Mouse (Mus musculus): ENCODE results near the gene Eif2b2. TPM values are rescaled to one million over a fixed set of nuclear protein-coding genes. Genes with fewer than 3 reads are reported as not detected.

Gene Eif2b2
- total RNA-seq (2021), result 10 to 100 TPM; 63.4 to 67.2 TPM
- long read RNA-seq, experiment 1, transcript Eif2b2-201 (8 exons, 1,605 nt), result major isoform, 51 of 58 reads
- long read RNA-seq, experiment 1, partial matches to known transcripts, result 2 of 58 reads
- long read RNA-seq, experiment 1, other reads (novel, unspliced or antisense), result 2 of 58 reads
- long read RNA-seq, experiment 2, transcript Eif2b2-201 (8 exons, 1,605 nt), result major isoform, 36 of 45 reads
- long read RNA-seq, experiment 2, partial matches to known transcripts, result 3 of 45 reads
- long read RNA-seq, experiment 2, other reads (novel, unspliced or antisense), result 5 of 45 reads

DNA sequence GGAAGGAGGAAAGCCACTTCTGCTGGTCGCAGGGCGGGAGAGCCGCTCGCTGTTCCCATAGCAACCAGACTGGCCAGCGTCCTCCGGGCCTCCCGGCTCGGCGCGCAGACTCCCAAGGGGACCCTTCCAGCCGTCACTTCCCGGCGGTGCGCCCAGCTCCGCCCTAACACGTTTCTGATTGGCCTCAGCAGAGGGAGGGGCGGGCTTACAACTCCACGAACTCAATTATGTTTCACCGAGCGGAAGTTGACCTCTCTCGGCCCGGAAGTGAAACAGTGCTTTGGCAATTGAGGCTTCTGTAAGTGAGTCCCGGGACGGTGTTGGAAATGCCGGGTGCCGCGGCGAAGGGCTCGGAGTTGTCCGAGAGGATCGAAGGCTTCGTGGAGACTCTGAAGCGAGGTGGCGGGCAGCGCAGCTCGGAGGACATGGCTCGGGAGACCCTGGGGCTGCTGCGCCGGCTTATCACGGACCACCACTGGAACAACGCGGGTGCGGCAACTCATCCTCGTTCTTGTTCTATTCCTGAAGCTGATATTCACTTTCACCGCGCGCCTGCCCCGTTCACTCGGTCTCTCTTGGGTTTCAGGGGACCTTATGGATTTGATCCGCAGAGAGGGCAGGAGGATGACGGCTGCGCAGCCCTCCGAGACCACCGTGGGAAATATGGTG is at the start of gene Eif2b2:
Eif2b2 (plus strand) TSS at position 246 of the 669 bp plus-strand sequence.
- peak; percentile 98 to 99 for DNase-seq (ENCODE audit: low spot score in 2 of 2)

DNA sequence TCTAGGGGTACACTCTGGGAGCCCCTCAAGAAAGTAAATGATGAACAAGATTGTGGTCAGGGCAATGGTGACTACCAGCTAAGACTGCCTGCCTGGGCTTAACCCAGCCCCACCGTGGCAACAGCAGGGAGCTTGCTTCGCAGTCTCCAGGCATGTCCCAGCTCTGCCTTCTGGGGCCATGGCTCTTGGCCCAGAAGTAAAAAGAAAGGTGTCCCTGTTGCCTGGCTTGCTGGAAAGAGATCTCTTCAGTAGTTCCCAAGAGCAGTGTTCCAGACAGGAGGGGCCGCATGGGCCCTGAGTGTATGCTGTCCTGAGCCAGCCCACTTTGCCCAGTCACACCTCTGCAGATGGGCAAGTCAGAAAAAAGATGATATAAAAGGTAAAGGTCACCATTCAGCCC is 49.4 kb upstream of the Eif2b2 start:
- no peak for DNase-seq (ENCODE audit: low spot score in 2 of 2)

DNA sequence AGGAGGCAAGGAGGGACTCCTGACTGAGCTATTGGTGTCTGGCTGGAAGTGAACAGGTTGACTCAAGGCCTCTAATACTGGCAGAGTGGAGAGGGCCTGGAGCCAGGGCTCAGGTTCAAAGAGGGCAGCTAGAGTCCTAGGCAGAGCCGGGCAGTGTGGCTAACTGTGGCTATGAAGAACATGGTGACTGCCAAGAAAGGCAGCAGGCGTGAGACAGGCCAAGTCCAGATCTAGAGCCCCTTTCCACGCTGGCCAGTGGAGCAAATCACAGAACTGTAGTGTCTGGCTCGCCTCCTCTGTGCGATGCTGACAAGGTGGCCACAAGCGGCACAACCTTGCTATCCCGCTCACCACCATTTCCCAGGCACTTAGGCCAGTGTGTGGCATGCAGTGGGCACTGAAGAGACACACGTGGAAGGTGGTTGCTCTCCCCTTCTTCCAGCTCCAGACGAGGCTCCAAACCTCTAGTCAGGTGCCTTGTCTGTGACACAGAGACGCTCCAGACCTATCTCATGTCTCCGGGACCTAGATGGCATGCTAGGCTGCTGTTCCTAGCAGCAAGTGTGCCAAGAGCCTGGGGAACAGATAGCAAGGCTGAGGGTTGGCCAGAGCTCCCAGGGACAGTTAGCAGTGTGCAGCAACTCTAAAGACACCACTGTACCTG is 48.9 kb upstream of the Eif2b2 start:
- no peak for DNase-seq (ENCODE audit: low spot score in 2 of 2)

DNA sequence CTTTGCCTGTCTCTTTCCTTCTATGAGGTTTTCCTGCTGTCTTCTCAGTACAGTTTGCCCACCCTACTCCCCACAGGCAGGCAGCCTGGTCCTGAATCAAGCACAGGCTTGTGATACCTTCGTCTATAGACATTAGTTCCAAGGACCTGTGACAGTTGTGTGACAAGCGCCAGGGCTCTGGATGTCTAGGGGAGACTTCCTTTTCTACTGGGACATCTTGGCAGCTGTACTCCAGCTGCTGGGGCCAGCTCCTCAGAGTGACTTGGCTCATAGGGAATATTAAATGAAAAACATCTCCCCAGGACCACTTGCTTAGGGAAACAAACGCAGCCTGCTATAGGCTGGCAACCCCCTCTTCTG is 48.4 kb upstream of the Eif2b2 start:
- DNase-seq (ENCODE audit: low spot score in 2 of 2), result no peak

DNA sequence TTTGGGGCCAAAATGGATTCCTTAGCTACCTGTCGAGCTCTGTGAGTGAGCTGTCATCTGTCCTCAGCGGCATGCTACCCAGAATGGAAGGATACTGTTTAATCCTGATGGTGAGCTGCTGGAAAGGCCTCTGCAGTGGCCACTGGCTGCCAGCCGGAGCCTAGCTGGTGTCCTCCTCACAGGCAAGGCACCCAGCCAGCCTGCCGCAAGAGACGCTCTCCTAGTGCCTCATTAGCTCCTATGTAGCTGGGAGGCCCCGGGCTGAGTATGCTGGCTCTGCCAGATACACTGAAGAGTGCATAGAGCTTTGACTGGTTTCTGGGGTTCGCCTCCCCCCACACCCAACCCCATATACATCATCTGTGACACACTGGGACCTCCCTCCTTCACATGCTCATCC is 45.3 kb upstream of the Eif2b2 start:
- no peak for DNase-seq (ENCODE audit: low spot score in 2 of 2)

DNA sequence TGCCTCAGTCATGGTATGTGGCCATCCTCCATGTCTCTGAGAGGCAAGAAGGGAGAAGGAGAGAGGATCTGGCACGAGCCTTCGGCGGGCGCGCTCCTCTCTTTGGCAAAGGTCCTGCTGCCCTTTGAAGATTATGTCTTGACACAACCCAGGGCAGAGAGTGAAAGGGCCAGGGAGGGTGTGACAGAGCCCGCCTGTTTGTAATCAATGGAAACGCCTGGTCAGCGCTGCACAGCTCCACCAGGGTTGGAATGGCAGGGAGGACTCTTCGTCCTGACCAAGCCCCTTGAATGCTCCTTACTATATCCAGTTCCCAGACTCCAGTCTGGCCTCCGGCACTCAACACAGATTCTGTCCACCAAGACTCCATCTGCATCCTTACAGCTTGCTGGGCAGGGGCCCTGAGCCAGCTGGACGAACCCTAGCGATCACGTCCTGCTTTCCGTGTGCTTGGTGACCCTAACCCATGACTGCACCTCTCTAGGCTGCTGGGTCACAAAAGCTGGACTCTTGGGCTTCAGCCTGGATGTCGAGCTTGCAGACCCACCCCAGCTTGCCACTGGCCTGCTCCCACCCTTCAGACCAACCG is 44.1 kb upstream of the Eif2b2 start:
- no peak for DNase-seq (ENCODE audit: low spot score in 2 of 2)

DNA sequence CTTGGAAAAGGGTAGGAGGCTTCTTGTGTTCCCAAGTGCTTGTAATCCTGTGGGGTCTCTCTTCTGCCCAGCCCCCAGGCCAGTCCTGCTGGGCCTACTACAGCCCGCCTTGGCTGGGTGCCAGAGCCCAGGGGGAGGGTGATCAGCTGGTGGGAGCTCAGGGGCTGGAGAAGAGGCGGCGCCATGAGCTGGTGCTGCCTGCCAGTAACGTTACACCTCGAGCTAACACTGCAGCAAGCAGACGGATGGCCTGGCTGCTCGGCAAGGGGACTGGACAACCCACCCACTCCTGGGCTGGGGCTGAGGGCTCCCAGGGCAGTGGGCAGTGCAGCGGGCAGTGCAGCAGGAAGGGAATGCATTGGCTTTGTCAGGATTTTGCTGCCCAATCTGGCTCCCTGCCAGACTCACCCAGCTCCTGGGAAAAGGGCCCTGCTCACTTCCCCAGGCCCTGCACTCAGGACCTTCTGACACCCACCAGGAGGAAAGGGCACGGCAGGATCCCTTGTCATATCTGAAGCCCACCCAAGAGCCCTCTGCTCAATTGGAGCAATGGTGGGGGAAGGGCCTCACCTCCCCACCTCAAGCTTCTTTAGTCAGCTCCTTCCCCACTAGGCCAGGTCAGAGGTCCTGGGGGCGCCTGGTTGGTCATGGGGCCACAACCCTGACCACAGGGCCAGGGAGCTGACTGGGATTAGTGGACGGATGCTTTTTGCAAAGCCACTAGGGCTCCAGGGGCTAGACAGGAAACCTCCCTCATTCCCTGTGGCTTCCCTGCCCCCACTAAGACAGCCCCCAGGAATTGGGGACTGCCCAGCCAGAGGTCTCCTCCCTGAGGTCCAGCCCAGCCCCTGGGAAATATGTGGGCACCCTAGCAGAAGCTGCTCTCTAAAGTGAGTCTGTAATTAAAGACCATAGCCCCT is 43.1 kb upstream of the Eif2b2 start:
- no peak for DNase-seq (ENCODE audit: low spot score in 2 of 2)

DNA sequence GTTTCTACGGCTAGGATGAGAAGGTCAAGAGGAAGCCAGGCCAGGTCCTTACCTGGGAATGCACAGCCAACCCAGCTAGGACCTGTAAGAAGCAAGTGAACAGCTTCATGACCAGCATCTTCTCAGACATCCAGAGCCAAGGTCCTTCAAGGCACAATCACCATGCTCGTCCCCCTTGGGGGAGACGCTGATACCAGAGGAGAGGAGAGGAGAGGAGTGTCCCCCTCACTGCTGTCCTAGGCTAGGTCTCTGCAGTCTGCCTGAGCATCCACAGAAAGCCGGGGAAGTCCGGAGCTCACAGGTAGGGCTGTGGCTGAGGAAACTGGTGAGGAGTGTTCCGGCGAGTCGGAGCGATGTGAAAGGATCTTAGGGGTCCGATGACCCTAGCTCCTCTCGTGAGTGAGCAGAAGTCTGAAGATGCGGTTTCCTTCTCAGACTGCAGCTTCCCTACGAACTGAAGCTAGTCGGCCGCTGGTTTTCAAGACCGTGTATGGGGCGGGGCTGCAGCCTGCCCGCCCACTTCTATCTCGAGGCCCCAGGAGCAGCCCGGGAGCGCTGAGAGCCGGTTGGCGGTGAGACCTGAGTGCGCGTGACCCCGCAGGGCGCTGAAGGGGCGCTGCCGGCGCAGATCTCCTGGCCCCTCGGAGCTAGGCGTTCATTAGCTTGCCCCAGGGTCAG is 42.3 kb upstream of the Eif2b2 start:
- peak in 1 of 2 experiments; percentile 19 for DNase-seq (ENCODE audit: low spot score in 2 of 2)

DNA sequence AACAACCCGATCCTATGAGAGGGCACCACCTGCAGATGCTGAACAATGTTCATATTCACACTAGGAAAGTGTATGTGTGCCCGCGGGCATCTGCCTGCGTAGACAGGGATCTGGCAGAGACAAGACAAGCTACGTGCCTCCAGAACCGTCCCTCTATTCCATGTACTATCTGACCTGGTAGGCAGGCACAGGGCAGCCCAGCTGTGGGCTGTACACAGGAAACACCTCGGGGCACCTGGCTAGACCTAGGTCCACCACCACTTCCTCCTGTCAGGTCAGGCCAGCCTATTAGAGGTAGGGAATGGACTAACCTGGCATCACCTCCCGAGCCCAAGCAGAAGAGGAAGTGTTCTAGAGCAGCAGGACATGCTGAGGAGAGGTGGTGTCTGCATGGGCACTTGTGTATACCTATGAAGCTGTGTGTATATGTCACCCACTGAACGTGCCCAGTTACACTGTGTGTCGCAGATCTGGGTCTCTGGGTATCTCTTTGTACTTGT is 41.5 kb upstream of the Eif2b2 start, which contains the start of gene Pgf:
Pgf (minus strand) TSS at position 51 of the 500 bp plus-strand sequence.
- no peak for DNase-seq (ENCODE audit: low spot score in 2 of 2)

DNA sequence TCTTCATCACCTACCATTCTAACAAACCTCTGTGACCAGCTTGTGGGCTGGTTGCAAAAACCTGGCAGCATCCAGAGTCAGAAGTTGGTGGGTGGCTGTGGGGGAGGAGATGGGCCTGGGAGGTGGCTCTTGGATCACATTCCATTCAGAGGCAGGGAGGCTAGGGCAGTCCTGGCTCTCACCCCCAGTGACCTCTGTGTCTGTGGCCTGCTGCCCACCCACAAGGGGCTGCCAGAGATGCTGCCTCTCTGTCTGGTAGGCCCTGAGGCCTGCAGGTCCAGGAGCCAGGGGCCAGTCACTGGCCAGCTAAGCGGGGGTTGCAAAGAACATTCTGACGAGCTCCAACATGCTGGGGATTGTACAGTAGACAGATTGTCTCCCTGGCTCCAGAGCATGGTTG is 41.0 kb upstream of the Eif2b2 start:
- DNase-seq (ENCODE audit: low spot score in 2 of 2), result no peak

DNA sequence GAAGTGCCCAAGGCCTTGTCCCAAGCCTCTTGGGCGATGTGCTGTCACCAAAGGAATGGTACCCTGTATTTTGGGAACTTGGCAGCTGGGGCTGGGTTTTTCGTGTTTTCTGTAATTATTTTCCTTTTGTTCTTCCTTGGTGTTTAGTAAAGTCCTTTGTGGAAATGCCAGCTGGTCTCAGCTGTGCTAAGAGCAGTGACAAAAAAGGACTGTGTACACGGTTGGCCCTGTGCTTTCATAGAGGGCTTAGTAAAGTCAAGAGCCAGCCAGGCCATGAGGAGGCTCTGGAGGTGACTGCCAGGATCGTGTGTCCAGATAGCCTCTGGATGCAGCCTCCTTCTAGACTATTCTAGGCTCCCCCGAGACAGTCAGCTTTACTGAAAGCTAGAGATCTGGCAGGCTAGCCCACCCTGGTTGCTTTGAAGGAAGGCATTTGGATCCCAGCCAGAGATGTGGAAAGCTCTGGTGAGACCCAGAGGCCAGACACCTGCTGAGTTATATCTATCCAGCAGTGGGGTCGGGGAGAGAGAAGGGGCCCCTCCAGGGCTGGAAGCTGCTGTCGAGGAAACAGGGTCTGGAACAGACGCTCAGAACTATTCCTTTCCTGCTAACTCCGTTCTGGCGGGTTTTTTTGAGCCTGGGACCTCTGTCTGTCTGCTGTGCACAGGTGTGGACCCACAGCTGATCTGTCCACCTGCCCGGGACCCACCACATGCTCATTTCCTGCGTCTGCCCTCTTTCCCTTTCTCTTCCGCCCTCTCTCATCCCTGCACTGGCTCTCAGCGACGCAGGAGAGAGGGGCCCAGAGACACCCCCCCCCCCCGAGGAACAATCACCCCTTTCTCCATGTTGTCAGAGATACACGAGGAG is 37.6 kb upstream of the Eif2b2 start:
- no peak for DNase-seq (ENCODE audit: low spot score in 2 of 2)

DNA sequence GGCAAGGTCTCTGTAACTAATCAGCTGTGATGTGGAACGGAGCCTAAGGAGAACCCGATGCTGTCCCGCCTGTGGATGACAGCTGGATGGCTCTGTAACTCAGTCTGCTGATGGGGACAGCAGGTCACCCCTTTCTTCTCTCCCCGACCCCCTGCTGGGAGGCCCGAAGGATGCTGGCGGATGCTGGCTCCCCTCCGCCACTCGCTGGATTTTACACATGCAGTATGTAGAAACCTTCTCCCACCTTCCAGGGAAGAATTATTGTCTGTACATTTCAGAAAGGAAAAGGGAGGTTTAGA is 37.0 kb upstream of the Eif2b2 start:
- no peak for DNase-seq (ENCODE audit: low spot score in 2 of 2)

DNA sequence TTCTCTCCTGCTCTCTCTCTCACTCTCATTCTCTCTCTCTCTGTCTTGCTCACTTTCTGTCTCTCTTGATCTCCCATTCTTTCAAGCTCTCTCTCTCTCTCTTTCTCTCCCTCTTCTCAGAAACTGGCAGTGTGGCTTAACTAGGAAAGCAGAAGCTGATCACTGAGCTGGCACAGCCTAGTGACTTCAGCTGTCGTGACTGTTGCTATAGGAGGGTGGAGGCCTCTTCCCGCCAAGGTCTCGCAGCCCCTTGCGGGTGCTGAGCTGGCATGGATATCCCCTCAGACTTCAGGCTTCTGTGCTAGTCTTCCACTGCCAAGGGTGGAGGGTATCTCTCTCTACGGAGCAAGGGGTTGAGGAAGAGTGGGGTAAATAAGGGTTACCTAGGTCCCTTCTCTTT is 36.4 kb upstream of the Eif2b2 start:
- DNase-seq (ENCODE audit: low spot score in 2 of 2), result no peak

DNA sequence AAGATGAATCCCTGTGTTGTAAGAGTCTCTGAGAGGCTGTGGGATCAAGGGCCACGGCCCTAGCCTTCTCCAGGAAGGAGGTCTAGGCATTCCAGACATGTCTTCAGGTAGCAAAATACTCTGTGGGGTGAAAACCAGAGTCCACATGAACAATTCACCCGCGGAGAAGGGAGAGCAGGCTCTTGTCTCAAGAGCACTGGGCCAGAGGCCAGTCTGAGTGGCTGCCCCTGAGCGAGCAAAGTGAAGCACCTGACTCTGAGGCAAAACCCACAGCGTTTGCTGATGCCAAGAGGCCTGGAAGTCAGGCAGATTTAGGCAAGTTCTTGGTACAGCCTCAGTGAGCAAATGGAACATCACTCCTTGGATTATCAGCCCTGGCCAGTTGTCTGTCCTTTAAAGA is 35.2 kb upstream of the Eif2b2 start:
- no peak for DNase-seq (ENCODE audit: low spot score in 2 of 2)

DNA sequence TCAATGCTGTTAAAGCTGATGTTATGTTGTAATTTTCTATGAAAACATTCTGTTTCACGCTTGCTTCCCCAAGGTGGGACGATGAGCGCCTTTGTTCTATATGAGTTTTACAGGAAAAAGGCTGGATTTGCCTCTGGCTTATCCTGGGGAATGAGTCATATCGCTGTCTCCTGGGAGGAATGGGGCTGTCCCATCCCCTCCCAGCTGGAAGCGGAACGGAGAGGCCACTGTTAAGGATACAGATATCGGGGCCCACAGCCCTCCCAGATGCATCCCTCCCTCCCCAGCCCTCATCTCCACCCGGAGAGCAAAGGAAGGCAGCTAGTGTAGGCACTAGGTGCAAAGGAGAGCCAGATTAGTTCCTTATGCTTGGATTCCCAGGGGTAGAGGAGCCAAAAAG is 33.5 kb upstream of the Eif2b2 start:
- no peak for DNase-seq (ENCODE audit: low spot score in 2 of 2)

DNA sequence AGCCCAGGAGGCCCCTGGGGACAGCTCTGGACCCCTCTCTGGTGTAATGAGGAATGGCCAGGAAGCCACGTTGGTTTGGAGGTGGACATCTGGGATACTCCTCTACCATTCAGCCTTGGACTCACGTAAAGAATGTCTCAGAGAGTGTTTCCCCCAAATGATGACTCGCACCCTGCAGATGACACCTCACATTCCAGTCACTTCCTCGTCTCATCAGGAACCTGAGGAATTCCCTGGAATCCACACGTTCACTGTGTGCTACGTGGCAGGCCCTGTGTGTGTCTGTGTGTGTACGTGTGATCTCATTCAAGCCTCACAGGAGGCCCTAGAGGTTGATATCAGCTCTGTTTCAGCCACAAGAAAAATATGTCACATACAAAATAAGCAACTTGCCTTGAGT is 32.9 kb upstream of the Eif2b2 start:
- DNase-seq (ENCODE audit: low spot score in 2 of 2), result no peak

DNA sequence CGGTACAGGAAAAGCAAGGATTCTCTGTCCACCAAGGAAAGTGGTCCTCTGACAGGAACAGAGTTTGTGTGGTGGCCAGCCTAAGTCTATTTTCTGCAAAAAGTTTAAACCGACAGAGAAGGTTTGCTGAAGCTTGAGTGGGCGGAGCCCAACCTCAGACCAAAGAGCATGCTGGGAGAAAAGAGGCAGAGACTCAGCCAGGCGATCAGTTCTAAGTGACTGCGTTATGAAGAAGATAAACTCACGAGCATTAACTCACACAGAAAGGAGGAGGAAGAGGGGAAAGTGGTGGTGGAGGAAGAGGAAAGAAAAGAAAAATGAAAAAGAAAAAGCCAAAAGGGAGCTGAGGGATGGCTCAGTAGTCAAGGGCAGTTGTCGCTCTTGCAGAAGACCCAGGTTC is 29.0 kb upstream of the Eif2b2 start:
- DNase-seq (ENCODE audit: low spot score in 2 of 2), result no peak

DNA sequence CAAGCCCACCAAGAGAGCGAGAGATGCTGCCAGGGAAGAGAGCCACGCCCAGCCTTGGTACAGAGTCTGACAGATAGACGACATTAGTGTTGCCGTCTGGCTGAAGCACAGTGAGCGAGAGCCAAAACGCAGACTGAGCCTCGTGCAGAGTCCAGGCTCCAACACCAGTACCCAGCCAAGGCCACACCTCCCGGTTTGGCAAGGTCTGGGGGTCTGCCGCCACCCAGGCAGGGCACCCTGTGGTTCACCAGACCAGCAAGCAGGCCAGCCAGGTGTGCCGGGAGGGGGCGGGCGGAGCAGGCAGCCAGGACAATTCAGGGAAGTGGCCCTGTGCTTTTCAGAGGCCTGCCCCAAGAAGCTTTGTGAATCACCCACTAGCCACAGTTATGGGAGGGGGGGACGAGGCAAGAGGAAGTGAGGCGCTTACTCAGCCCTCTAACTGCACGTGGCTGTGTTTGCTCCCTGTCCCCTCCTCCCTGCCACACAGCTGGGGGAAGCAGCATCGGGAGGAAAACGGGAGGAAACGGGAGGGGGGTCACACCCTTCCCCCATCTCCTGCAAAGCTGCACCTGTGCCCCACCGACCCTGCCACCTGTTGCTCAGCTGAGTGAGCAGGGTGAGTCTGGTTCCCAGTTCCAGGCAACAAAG is 26.7 kb upstream of the Eif2b2 start:
- no peak for DNase-seq (ENCODE audit: low spot score in 2 of 2)

DNA sequence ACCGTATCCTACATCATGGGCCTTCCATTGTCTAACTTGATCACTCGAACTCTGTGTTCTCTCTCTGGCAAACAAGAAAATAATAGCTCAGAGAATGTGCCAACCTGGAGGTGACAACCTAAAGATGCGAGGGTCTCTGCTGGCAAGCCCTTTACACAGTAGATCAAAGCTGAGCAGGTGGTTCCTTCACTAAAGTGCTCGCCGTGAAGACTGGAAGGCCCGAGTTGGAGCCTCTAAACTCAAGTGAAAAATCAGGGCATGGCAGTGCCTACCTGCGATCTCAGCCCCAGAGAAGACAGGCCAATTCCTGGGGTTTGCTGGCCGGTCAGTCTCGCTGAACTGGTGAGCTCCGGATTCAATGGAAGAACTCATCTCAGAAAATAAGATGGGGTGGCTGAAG is 26.1 kb upstream of the Eif2b2 start:
- no peak for DNase-seq (ENCODE audit: low spot score in 2 of 2)

Data from left cerebral cortex, adult 18-20 months (tissue).